In genomic region chr19:8981450-8982168, GRCm38 (mm10) we compare ENCODE assay signal across 9 mouse cellular contexts. TPM values are rescaled to one million over a fixed set of nuclear protein-coding genes. Genes with fewer than 3 reads are reported as not detected.
DNase-seq lines count a peak whose midpoint lies in the region; ATAC-seq and TF ChIP-seq lines count a peak whose summit lies in the region.
"Had no signal": no experiment of that assay in that cellular context is flagged by ENCODE, and none has a peak within 500 bp of the region (broad histone marks: within the 10 kb centered on the region; RNA-seq: fewer than 3 reads in every experiment).

No protein-coding gene starts in this region.

- TF ChIP-seq CTCF in forebrain, postnatal 0 days (IDR thresholded peaks at IDR 0.05; ENCODE audit: low read depth): no peak
- TF ChIP-seq CTCF in lung, adult 2 months (IDR thresholded peaks at IDR 0.05; ENCODE audit: insufficient read depth, low read length): no peak
- TF ChIP-seq CTCF in embryonic fibroblast, embryonic 13.5 days (IDR thresholded peaks at IDR 0.05; ENCODE audit: borderline replicate concordance, insufficient read depth, low read length): no peak

- no peak for DNase-seq in forebrain, postnatal 0 days
- no peak for DNase-seq in lung, adult 2 months
- DNase-seq in embryo, embryonic 11 days: no peak
- no peak for DNase-seq in left cerebral cortex, adult 8-10 months (ENCODE audit: low spot score in 2 of 2)
- DNase-seq: kidney, postnatal 4 days had no signal

- 0 out of 2 replicates have a peak, but pooled peaks have one; percentile 8 for ATAC-seq in forebrain, embryonic 15.5 days (replicated peaks)
- no peak for ATAC-seq in forebrain, postnatal 0 days
- no peak for ATAC-seq in lung, embryonic 16.5 days (ENCODE audit: low read depth)
- 0 out of 2 replicates have a peak, but pooled peaks have one; percentile 4 for ATAC-seq in monocyte, adult 5-6 weeks (replicated peaks; ENCODE audit: insufficient number of reproducible peaks, low FRiP score, low TSS enrichment, poor library complexity, severe bottlenecking)

- H3K36me3 ChIP-seq in forebrain, embryonic 15.5 days: peaks cover 39% of the 10 kb centered on the region
- H3K36me3 ChIP-seq in forebrain, postnatal 0 days (ENCODE audit: insufficient read depth): peaks cover 40% of the 10 kb centered on the region
- peaks cover 23% of the 10 kb centered on the region for H3K36me3 ChIP-seq in lung, embryonic 16.5 days (ENCODE audit: control insufficient read depth, insufficient read depth, low read length)

- no peak for TF ChIP-seq POLR2A in lung, adult 2 months (IDR thresholded peaks at IDR 0.05; ENCODE audit: borderline replicate concordance, extremely low read depth, low read depth, low read length)
- TF ChIP-seq POLR2A in embryonic fibroblast, embryonic 13.5 days (IDR thresholded peaks at IDR 0.05; ENCODE audit: low read depth, low read length): no peak

- H3K27ac ChIP-seq in forebrain, embryonic 15.5 days (replicated peaks): peak overlapping the region; percentile 29; the same call in 1 of the 2 replicates
- H3K27ac ChIP-seq in forebrain, postnatal 0 days (ENCODE audit: low read depth, low read length): no peak overlapping the region
- peak overlapping the region; percentile 64; the same call in 1 of the 2 replicates for H3K27ac ChIP-seq in lung, embryonic 16.5 days (ENCODE audit: low read length)
- peak overlapping the region; percentile 96 for H3K27ac ChIP-seq in embryonic fibroblast, embryonic 13.5 days (ENCODE audit: insufficient read depth, low read length)

- H3K4me1 ChIP-seq in forebrain, embryonic 15.5 days: peaks cover 36% of the 10 kb centered on the region
- peaks cover 11% of the 10 kb centered on the region for H3K4me1 ChIP-seq in forebrain, postnatal 0 days (ENCODE audit: insufficient read depth)
- peaks cover 44% of the 10 kb centered on the region for H3K4me1 ChIP-seq in lung, embryonic 16.5 days (replicated peaks; ENCODE audit: control insufficient read depth, insufficient read depth, low read length)
- H3K4me1 ChIP-seq in lung, adult 2 months (ENCODE audit: control insufficient read depth, insufficient read depth, low read length): peaks cover 34% of the 10 kb centered on the region
- peaks cover 41% of the 10 kb centered on the region for H3K4me1 ChIP-seq in embryonic fibroblast, embryonic 13.5 days (ENCODE audit: control insufficient read depth, insufficient read depth, low read length)

- no peaks in the 10 kb centered on the region for H3K9me3 ChIP-seq in forebrain, embryonic 15.5 days
- H3K9me3 ChIP-seq in forebrain, postnatal 0 days (ENCODE audit: low read length): no peaks in the 10 kb centered on the region
- no peaks in the 10 kb centered on the region for H3K9me3 ChIP-seq in lung, embryonic 16.5 days (ENCODE audit: control insufficient read depth, low read length)

- H3K4me3 ChIP-seq in forebrain, embryonic 15.5 days: no peak overlapping the region
- no peak overlapping the region for H3K4me3 ChIP-seq in forebrain, postnatal 0 days (ENCODE audit: low read depth, low read length)
- H3K4me3 ChIP-seq in lung, embryonic 16.5 days (ENCODE audit: low read length): no peak overlapping the region
- no peak overlapping the region for H3K4me3 ChIP-seq in lung, adult 2 months (replicated peaks; ENCODE audit: extremely low read depth, low read depth, low read length)
- H3K4me3 ChIP-seq in embryonic fibroblast, embryonic 13.5 days (ENCODE audit: insufficient read depth, low read length): no peak overlapping the region

- WGBS in forebrain, embryonic 15.5 days: 66% methylated on average over 2 of the region's 2 CpGs
- WGBS in forebrain, postnatal 0 days: 63% methylated on average over 2 of the region's 2 CpGs
- 48% methylated on average over 2 of the region's 2 CpGs for WGBS in lung, embryonic 16.5 days
- 52% methylated on average over 2 of the region's 2 CpGs for WGBS in lung, adult 2 months

- no peaks in the 10 kb centered on the region for H3K27me3 ChIP-seq in forebrain, embryonic 15.5 days
- H3K27me3 ChIP-seq in forebrain, postnatal 0 days (ENCODE audit: insufficient read depth, low read length): no peaks in the 10 kb centered on the region
- H3K27me3 ChIP-seq in lung, embryonic 16.5 days (ENCODE audit: control insufficient read depth, insufficient read depth, low read depth, low read length): no peaks in the 10 kb centered on the region

- no peak overlapping the region for H3K9ac ChIP-seq in forebrain, embryonic 15.5 days (replicated peaks)
- H3K9ac ChIP-seq in forebrain, postnatal 0 days: no peak overlapping the region
- H3K9ac ChIP-seq in lung, embryonic 16.5 days (ENCODE audit: low read length): no peak overlapping the region

- no peak overlapping the region for H3K4me2 ChIP-seq in forebrain, embryonic 15.5 days (replicated peaks)
- H3K4me2 ChIP-seq in forebrain, postnatal 0 days (ENCODE audit: low read depth): no peak overlapping the region
- no peak overlapping the region for H3K4me2 ChIP-seq in lung, embryonic 16.5 days (ENCODE audit: low read depth, low read length)

RNA-seq across cellular contexts. Expression of gene Ahnak, which starts 7.5 kb away (rescaled TPM):
- 2.6 and 3.7 TPM in 2 replicates for polyA plus RNA-seq in forebrain, embryonic 15.5 days (2015; fragmentation: Nextera tagmentation; extraction: Ambion mirVana)
- total RNA-seq in forebrain, postnatal 0 days (2014; rRNA removed): 11.4 and 17.9 TPM in 2 replicates
- polyA plus RNA-seq in forebrain, postnatal 0 days (2015; fragmentation: Nextera tagmentation; extraction: Ambion mirVana): 3.2 and 3.9 TPM in 2 replicates
- 30.5 and 31.0 TPM in 2 replicates for polyA plus RNA-seq in lung, embryonic 16.5 days (2015; fragmentation: Nextera tagmentation; extraction: Ambion mirVana)
- polyA plus RNA-seq in lung, adult 2 months (2012; rRNA removed): 56.3 and 84.7 TPM in 2 replicates
- 559 and 687 TPM in 2 replicates for polyA plus RNA-seq in embryonic fibroblast, embryonic 13.5 days (2011; ENCODE audit: insufficient read length, low read depth, missing spikeins)
- total RNA-seq in monocyte, adult 5-6 weeks (2017): 408 to 1,020 TPM (median 414 TPM) in 3 replicates
- total RNA-seq in left cerebral cortex, adult 8-10 months (2022): 10 to 100 TPM; 24.9 to 29.0 (median 27.5) TPM

RNA-seq across cellular contexts. Expression of gene Eef1g, which starts 14.8 kb away (rescaled TPM):
- polyA plus RNA-seq in forebrain, embryonic 15.5 days (2015; fragmentation: Nextera tagmentation; extraction: Ambion mirVana): 336 and 348 TPM in 2 replicates
- 524 and 615 TPM in 2 replicates for total RNA-seq in forebrain, postnatal 0 days (2014; rRNA removed)
- 250 and 269 TPM in 2 replicates for polyA plus RNA-seq in forebrain, postnatal 0 days (2015; fragmentation: Nextera tagmentation; extraction: Ambion mirVana)
- polyA plus RNA-seq in lung, embryonic 16.5 days (2015; fragmentation: Nextera tagmentation; extraction: Ambion mirVana): 366 TPM in 2 replicates
- polyA plus RNA-seq in lung, adult 2 months (2012; rRNA removed): 121 and 206 TPM in 2 replicates
- polyA plus RNA-seq in embryonic fibroblast, embryonic 13.5 days (2011; ENCODE audit: insufficient read length, low read depth, missing spikeins): 882 and 905 TPM in 2 replicates
- 313 to 352 TPM (median 341 TPM) in 3 replicates for total RNA-seq in monocyte, adult 5-6 weeks (2017)
- 100 to 1,000 TPM; 224 to 271 (median 243) TPM for total RNA-seq in left cerebral cortex, adult 8-10 months (2022)

RNA-seq across cellular contexts. Expression of gene Tut1, which starts 28.0 kb away (rescaled TPM):
- 34.1 and 34.7 TPM in 2 replicates for polyA plus RNA-seq in forebrain, embryonic 15.5 days (2015; fragmentation: Nextera tagmentation; extraction: Ambion mirVana)
- 20.8 and 24.5 TPM in 2 replicates for total RNA-seq in forebrain, postnatal 0 days (2014; rRNA removed)
- 14.8 and 17.6 TPM in 2 replicates for polyA plus RNA-seq in forebrain, postnatal 0 days (2015; fragmentation: Nextera tagmentation; extraction: Ambion mirVana)
- polyA plus RNA-seq in lung, embryonic 16.5 days (2015; fragmentation: Nextera tagmentation; extraction: Ambion mirVana): 27.5 and 28.9 TPM in 2 replicates
- polyA plus RNA-seq in lung, adult 2 months (2012; rRNA removed): 14.9 and 17.9 TPM in 2 replicates
- 16.8 and 19.7 TPM in 2 replicates for polyA plus RNA-seq in embryonic fibroblast, embryonic 13.5 days (2011; ENCODE audit: insufficient read length, low read depth, missing spikeins)
- total RNA-seq in monocyte, adult 5-6 weeks (2017): 14.8 to 16.9 TPM (median 16.7 TPM) in 3 replicates
- total RNA-seq in left cerebral cortex, adult 8-10 months (2022): 10 to 100 TPM; 20.5 to 26.0 (median 22.1) TPM

RNA-seq across cellular contexts. Expression of gene Mta2, which starts 39.9 kb away (rescaled TPM):
- polyA plus RNA-seq in forebrain, embryonic 15.5 days (2015; fragmentation: Nextera tagmentation; extraction: Ambion mirVana): 171 and 175 TPM in 2 replicates
- total RNA-seq in forebrain, postnatal 0 days (2014; rRNA removed): 71.2 and 86.4 TPM in 2 replicates
- 87.8 and 91.3 TPM in 2 replicates for polyA plus RNA-seq in forebrain, postnatal 0 days (2015; fragmentation: Nextera tagmentation; extraction: Ambion mirVana)
- 149 and 164 TPM in 2 replicates for polyA plus RNA-seq in lung, embryonic 16.5 days (2015; fragmentation: Nextera tagmentation; extraction: Ambion mirVana)
- 20.0 and 26.9 TPM in 2 replicates for polyA plus RNA-seq in lung, adult 2 months (2012; rRNA removed)
- polyA plus RNA-seq in embryonic fibroblast, embryonic 13.5 days (2011; ENCODE audit: insufficient read length, low read depth, missing spikeins): 101 and 102 TPM in 2 replicates
- total RNA-seq in monocyte, adult 5-6 weeks (2017): 129 to 201 TPM (median 158 TPM) in 3 replicates
- total RNA-seq in left cerebral cortex, adult 8-10 months (2022): 10 to 100 TPM; 46.8 to 53.8 (median 50.4) TPM

RNA-seq across cellular contexts. Expression of gene Eml3, which starts 52.3 kb away (rescaled TPM):
- 10.4 and 11.7 TPM in 2 replicates for polyA plus RNA-seq in forebrain, embryonic 15.5 days (2015; fragmentation: Nextera tagmentation; extraction: Ambion mirVana)
- 5.1 and 7.3 TPM in 2 replicates for total RNA-seq in forebrain, postnatal 0 days (2014; rRNA removed)
- polyA plus RNA-seq in forebrain, postnatal 0 days (2015; fragmentation: Nextera tagmentation; extraction: Ambion mirVana): 7.5 and 8.1 TPM in 2 replicates
- polyA plus RNA-seq in lung, embryonic 16.5 days (2015; fragmentation: Nextera tagmentation; extraction: Ambion mirVana): 31.0 and 32.2 TPM in 2 replicates
- 50.5 and 65.5 TPM in 2 replicates for polyA plus RNA-seq in lung, adult 2 months (2012; rRNA removed)
- 26.2 and 28.2 TPM in 2 replicates for polyA plus RNA-seq in embryonic fibroblast, embryonic 13.5 days (2011; ENCODE audit: insufficient read length, low read depth, missing spikeins)
- 39.3 to 101 TPM (median 62.5 TPM) in 3 replicates for total RNA-seq in monocyte, adult 5-6 weeks (2017)
- total RNA-seq in left cerebral cortex, adult 8-10 months (2022): 10 to 100 TPM; 12.6 to 15.3 (median 13.8) TPM

Comparison
In these comparisons a context has a peak if more than half of its experiments do, and no peak if none do; other contexts are left out.
1. ATAC-seq: peak in forebrain, embryonic 15.5 days (single experiment) and monocyte, adult 5-6 weeks (single experiment); none in forebrain, postnatal 0 days (single experiment) and lung, embryonic 16.5 days (single experiment).